ENCODE assay signal across 13 mouse cellular contexts in genomic region chr1:65090370-65090769, GRCm38 (mm10). TPM values are rescaled to one million over a fixed set of nuclear protein-coding genes. Genes with fewer than 3 reads are reported as not detected.
DNase-seq lines count a peak whose midpoint lies in the region; ATAC-seq lines count a peak whose summit lies in the region.
"Had no signal": no experiment of that assay in that cellular context is flagged by ENCODE, and none has a peak within 500 bp of the region (broad histone marks: within the 10 kb centered on the region; RNA-seq: fewer than 3 reads in every experiment).

No protein-coding gene starts in this region.

- H3K4me3 ChIP-seq in liver, embryonic 13.5 days (replicated peaks) = no peak overlapping the region
- H3K4me3 ChIP-seq: neural tube, embryonic 15.5 days had no signal

- no peak overlapping the region for H3K27ac ChIP-seq in liver, embryonic 13.5 days
- H3K27ac ChIP-seq: kidney, postnatal 0 days; neural tube, embryonic 15.5 days had no signal

- H3K4me1 ChIP-seq in liver, embryonic 13.5 days (replicated peaks) = no peaks in the 10 kb centered on the region
- H3K4me1 ChIP-seq: neural tube, embryonic 15.5 days had no signal

- no peak overlapping the region for H3K4me2 ChIP-seq in liver, embryonic 13.5 days
- H3K4me2 ChIP-seq: neural tube, embryonic 15.5 days had no signal

- H3K27me3 ChIP-seq in liver, embryonic 13.5 days = no peaks in the 10 kb centered on the region
- H3K27me3 ChIP-seq: neural tube, embryonic 15.5 days had no signal

- DNase-seq in layer of hippocampus, adult 9-11 months = peak; percentile 6
- no peak for DNase-seq in layer of hippocampus, postnatal 36 days
- DNase-seq in adrenal gland, postnatal 10 days = peak; percentile 67
- DNase-seq in liver, embryonic 13.5 days = no peak
- peak; percentile 42 to 50 for DNase-seq in monocyte, adult 2 months (ENCODE audit: low read depth in 1 of 2, low spot score in 2 of 2)
- no peak for DNase-seq in right cerebral cortex, postnatal 36 days (ENCODE audit: low spot score in 2 of 2)
- no peak for DNase-seq in left cerebral cortex, postnatal 14 days (ENCODE audit: low spot score in 2 of 2)
- DNase-seq: cerebellum, adult 8-10 months; heart, postnatal 4 days had no signal

- H3K9ac ChIP-seq in liver, embryonic 13.5 days = no peak overlapping the region
- H3K9ac ChIP-seq: neural tube, embryonic 15.5 days had no signal

- H3K36me3 ChIP-seq in liver, embryonic 13.5 days = no peaks in the 10 kb centered on the region
- H3K36me3 ChIP-seq: neural tube, embryonic 15.5 days had no signal

- H3K9me3 ChIP-seq in liver, embryonic 13.5 days (replicated peaks) = no peaks in the 10 kb centered on the region
- H3K9me3 ChIP-seq: neural tube, embryonic 15.5 days had no signal

- intact Hi-C loops in left cerebral cortex, postnatal 14 days (cut with DNase I) = no loop called here

- ATAC-seq in liver, embryonic 13.5 days (ENCODE audit: low read depth) = 0 out of 2 replicates have a peak, but pooled peaks have one; percentile 36
- ATAC-seq: activated CD4-positive, CD25-positive, alpha-beta regulatory T cell, adult 4 months had no signal

- WGBS in liver, embryonic 13.5 days (ENCODE audit: insufficient replicate concordance) = 8% methylated on average over 2 of the region's 2 CpGs

RNA-seq across cellular contexts. Expression of gene Crygb, which starts 8.3 kb away (rescaled TPM):
- total RNA-seq in layer of hippocampus, postnatal 36 days (2021) = not detected
- total RNA-seq in adrenal gland, postnatal 10 days (2021) = not detected
- polyA plus RNA-seq in liver, embryonic 13.5 days (2015; fragmentation: Nextera tagmentation; extraction: Ambion mirVana) = not detected in 2 replicates
- not detected for total RNA-seq in left cerebral cortex, postnatal 14 days (2021)
- total RNA-seq: heart, postnatal 4 days; left cerebral cortex, postnatal 36 days had no signal
- polyA plus RNA-seq: activated CD4-positive, CD25-positive, alpha-beta regulatory T cell, adult 4 months; kidney, postnatal 0 days had no signal

RNA-seq across cellular contexts. Expression of gene Cryga, which starts 12.8 kb away (rescaled TPM):
- total RNA-seq in layer of hippocampus, postnatal 36 days (2021) = 1 to 10 TPM; 1.1 to 1.8 TPM
- not detected for total RNA-seq in adrenal gland, postnatal 10 days (2021)
- polyA plus RNA-seq in liver, embryonic 13.5 days (2015; fragmentation: Nextera tagmentation; extraction: Ambion mirVana) = not detected in 2 replicates
- 1 to 10 TPM; 1.4 to 1.6 TPM for total RNA-seq in left cerebral cortex, postnatal 14 days (2021)
- total RNA-seq: heart, postnatal 4 days had no signal
- polyA plus RNA-seq: activated CD4-positive, CD25-positive, alpha-beta regulatory T cell, adult 4 months; kidney, postnatal 0 days had no signal

RNA-seq across cellular contexts. Expression of gene Crygc, which starts 16.9 kb away (rescaled TPM):
- not detected for total RNA-seq in layer of hippocampus, postnatal 36 days (2021)
- not detected for total RNA-seq in adrenal gland, postnatal 10 days (2021)
- polyA plus RNA-seq in liver, embryonic 13.5 days (2015; fragmentation: Nextera tagmentation; extraction: Ambion mirVana) = not detected in 2 replicates
- not detected for total RNA-seq in left cerebral cortex, postnatal 14 days (2021)
- total RNA-seq: heart, postnatal 4 days; left cerebral cortex, postnatal 36 days had no signal
- polyA plus RNA-seq: activated CD4-positive, CD25-positive, alpha-beta regulatory T cell, adult 4 months; kidney, postnatal 0 days; neural tube, embryonic 15.5 days had no signal

RNA-seq across cellular contexts. Expression of gene Crygd, which starts 27.1 kb away (rescaled TPM):
- total RNA-seq in layer of hippocampus, postnatal 36 days (2021) = not detected
- not detected for total RNA-seq in adrenal gland, postnatal 10 days (2021)
- polyA plus RNA-seq in liver, embryonic 13.5 days (2015; fragmentation: Nextera tagmentation; extraction: Ambion mirVana) = not detected in 2 replicates
- not detected for total RNA-seq in left cerebral cortex, postnatal 14 days (2021)
- total RNA-seq: heart, postnatal 4 days; left cerebral cortex, postnatal 36 days had no signal
- polyA plus RNA-seq: activated CD4-positive, CD25-positive, alpha-beta regulatory T cell, adult 4 months; kidney, postnatal 0 days; neural tube, embryonic 15.5 days had no signal

RNA-seq across cellular contexts. Expression of gene Gm28845, which starts 29.0 kb away (rescaled TPM):
- total RNA-seq in layer of hippocampus, postnatal 36 days (2021) = not detected
- not detected for total RNA-seq in adrenal gland, postnatal 10 days (2021)
- polyA plus RNA-seq in liver, embryonic 13.5 days (2015; fragmentation: Nextera tagmentation; extraction: Ambion mirVana) = not detected in 2 replicates
- total RNA-seq in left cerebral cortex, postnatal 14 days (2021) = not detected
- total RNA-seq: heart, postnatal 4 days had no signal
- polyA plus RNA-seq: activated CD4-positive, CD25-positive, alpha-beta regulatory T cell, adult 4 months; kidney, postnatal 0 days; neural tube, embryonic 15.5 days had no signal

Comparison
In these comparisons a context has a peak if more than half of its experiments do, and no peak if none do; other contexts are left out.
1. DNase-seq: peak in layer of hippocampus, adult 9-11 months (single experiment), adrenal gland, postnatal 10 days (single experiment) and monocyte, adult 2 months (2 of 2); none in layer of hippocampus, postnatal 36 days (0 of 2), liver, embryonic 13.5 days (single experiment), right cerebral cortex, postnatal 36 days (0 of 2) and left cerebral cortex, postnatal 14 days (0 of 2).